Mouse (Mus musculus): Measurements from ENCODE around the gene Abtb2.

Abtb2 gene

DNA sequence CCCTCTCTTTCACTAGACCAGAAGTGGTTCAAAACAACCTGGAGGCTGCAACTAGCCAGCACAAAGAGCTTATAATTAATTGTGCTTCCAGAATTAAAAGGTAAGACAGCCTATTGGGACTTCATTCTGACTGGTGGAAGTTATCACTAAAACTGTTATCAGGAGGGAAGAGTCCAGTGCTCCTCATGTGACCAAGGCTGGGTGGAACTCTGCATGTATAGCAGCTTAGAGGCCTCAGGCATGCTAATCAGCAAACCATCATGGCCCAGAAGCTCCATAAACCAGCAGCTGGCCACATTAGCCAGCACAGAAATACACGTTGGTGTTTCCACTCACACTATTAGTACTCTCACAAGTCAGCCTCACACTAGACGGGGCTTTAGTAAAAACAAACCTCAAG lies 180.7 kb downstream of the Abtb2 start:
- no peak for DNase-seq

DNA sequence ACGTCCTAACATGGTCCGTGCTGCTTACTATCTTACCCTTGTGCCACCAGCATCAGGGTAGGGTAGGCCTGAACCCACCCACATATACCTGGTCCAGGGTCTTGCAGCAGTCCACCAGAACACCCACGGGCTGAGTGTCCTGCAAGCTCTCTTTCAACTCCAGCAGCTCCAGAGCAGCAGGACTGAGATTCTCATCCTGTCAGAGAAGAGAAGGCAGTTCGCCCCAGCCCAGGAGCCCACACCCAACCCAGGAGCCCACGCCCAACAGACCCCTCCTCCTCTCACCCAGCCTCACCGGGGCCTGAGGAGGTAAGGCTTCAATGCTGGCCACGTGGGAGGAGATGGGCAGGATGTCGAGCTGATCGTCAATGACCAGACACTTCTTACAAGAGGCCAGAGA lies 181.8 kb downstream of the Abtb2 start:
- DNase-seq, result no peak

DNA sequence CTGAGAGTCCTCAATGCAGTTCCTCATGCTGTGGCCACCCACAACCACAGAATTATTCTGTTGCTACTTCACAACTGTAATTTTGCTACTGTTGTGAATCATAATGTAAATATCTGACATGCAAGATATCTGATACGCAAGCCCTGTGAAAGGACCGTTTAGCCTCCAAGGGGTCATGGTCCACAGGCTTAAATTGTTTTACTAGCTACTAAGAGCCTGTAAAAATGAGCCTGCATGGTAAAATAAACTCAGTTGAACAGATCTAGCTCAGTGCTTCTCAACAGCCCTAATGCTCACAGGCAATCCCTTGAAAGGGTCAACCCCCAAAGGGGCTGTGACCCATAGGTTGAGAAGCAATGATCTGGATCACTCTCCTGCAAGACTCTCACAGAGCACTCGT lies 183.0 kb downstream of the Abtb2 start:
- no peak for DNase-seq

DNA sequence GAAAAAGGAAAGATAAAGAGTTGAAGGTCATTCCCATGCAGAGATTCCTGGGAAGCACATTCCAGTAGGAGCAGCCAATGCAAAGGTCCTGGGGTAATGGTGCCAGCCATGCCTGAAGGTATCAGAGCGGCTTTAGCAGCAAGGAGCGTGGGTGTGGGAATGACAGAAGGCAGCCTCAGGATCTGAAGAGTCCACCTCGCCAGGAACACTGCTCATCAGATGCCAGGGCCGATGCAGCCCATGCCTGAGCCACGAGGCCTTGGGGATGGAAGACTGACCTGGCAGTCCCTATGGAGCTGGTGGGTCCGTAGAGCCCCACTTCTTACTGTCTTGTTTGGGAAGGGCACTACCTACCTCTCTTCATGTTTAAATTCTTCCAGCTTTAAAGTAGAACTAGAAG lies 185.7 kb downstream of the Abtb2 start:
- DNase-seq, result no peak

GRCm38 (mm10) chr2:103754614-103755013 lies 188.5 kb downstream of the Abtb2 start:
- no peak for DNase-seq

DNA sequence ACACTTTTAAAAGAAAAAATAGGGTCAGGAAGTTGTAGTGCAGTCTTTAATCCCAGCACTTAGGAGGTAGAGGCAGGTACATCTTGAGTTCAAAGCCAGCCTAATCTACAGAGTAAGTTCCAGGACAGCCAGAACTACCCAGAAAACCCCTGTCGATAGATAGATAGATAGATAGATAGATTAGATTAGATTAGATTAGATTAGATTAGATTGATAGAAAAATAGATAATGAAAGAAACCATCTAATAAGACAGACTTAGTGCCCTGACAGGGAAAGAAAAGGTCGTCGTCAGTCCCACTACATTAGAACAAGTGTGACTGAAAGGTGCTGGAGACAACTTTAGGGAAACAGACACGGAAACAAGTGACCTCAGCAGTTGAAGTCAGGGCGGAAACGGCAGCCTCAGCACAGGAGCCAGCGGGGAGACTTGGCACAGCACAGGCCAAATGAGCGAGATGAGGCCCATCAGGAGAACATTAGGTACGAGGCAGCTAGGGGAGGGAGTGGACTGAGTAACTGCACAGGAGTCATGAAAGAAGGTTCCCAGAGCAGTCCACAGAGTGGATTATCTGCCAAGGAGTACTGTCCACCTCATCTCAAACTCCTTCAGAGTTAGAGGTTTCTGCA lies 189.5 kb downstream of the Abtb2 start:
- DNase-seq, result no peak

- no peak for DNase-seq
Observed at GRCm38 (mm10) chr2:103760421-103760820, 194.3 kb downstream of the Abtb2 start.

DNA sequence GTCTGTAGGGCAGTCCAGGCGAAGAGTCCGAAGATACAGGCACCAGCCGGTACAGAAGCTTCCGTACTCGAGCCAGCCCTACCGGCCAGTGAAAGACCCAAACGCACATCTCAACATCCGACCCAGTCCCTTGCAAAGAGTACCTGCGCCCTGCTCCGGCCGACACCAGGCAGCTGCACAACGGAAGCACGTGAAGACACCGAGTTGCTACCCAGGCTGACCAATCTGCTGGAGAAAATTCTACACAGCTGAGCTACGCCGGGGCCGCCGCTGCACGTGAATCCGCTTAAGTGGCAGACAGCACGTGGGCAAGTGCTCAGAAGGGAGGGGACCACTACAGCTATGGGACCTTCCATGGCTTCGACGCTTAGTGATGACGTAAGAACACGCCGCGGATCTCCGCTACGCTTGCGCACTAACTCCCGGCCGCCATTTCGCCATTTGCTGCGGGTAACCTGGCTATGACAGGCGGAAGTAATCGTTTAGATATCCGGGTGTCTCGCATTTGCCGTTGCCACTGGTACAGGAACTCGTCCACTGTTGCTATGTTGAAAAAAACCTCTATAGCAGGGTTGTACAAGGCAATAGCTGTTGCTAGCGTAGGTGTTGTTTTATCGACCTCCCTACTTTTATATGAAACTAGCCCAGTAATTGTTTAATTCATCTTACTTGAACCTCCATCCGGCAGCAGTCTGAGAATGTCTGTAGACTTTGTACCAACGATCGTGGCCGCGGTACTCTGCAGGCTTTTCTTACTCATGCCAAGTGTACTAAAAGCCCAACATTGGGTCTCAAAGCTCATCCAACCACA lies 195.0 kb downstream of the Abtb2 start, which contains the start of gene Nat10:
TSS of gene Nat10 (minus strand) at position 365 of the 811 bp plus-strand sequence.
- DNase-seq, result peak; percentile 99

GRCm38 (mm10) chr2:103761993-103762392 lies 195.9 kb downstream of the Abtb2 start:
- DNase-seq, result no peak

- DNase-seq, result no peak
Observed at GRCm38 (mm10) chr2:103762492-103762891, 196.4 kb downstream of the Abtb2 start.

All from kidney, adult 9 months (tissue).